Mouse (Mus musculus) cerebellum, postnatal 25 days (tissue): Measurements from ENCODE around the gene Cage1.
A peak's percentile ranks its signal among the peaks of the same experiment; 100 is the strongest.

Experiments used
- DNase-seq, 2 experiments: peaks; one replicate each; pipeline ENCODE4 v3.0.0; 2021; ENCODE audit warnings: mixed read lengths in 2 of 2

Gene Cage1

GRCm38 (mm10) chr13:38037044-38037687 lies at the start of gene Cage1:
TSS of gene Cage1 (minus strand) at chr13:38037069.
- DNase-seq: peak; percentile 98 to 99

GRCm38 (mm10) chr13:38081161-38081560 lies 44.3 kb upstream of the Cage1 start:
- DNase-seq: no peak

GRCm38 (mm10) chr13:38080725-38081124 lies 43.9 kb upstream of the Cage1 start:
- DNase-seq: no peak

- DNase-seq: no peak
Observed at GRCm38 (mm10) chr13:38080014-38080413, 43.1 kb upstream of the Cage1 start.

GRCm38 (mm10) chr13:38079366-38079765 lies 42.5 kb upstream of the Cage1 start:
- DNase-seq: no peak

- no peak for DNase-seq
Observed at GRCm38 (mm10) chr13:38078836-38079235, 42.0 kb upstream of the Cage1 start.

- DNase-seq: no peak
Observed at GRCm38 (mm10) chr13:38077113-38077512, 40.2 kb upstream of the Cage1 start.

- DNase-seq: no peak
Observed at GRCm38 (mm10) chr13:38074404-38074803, 37.5 kb upstream of the Cage1 start.

GRCm38 (mm10) chr13:38073374-38074307 lies 36.8 kb upstream of the Cage1 start:
- no peak for DNase-seq

GRCm38 (mm10) chr13:38070945-38071344 lies 34.1 kb upstream of the Cage1 start:
- no peak for DNase-seq

GRCm38 (mm10) chr13:38064854-38065663 lies 28.2 kb upstream of the Cage1 start:
- peak; percentile 26 to 46 for DNase-seq

GRCm38 (mm10) chr13:38062678-38063077 lies 25.8 kb upstream of the Cage1 start:
- DNase-seq: no peak

- no peak for DNase-seq
Observed at GRCm38 (mm10) chr13:38049888-38050287, 13.0 kb upstream of the Cage1 start.

GRCm38 (mm10) chr13:38037811-38038210 lies 942 bp upstream of the Cage1 start:
- peak; percentile 8 to 12 for DNase-seq

- DNase-seq: peak; percentile 8 to 12
Observed at GRCm38 (mm10) chr13:38036343-38037043, 376 bp downstream of the Cage1 start, which contains the start of gene Riok1. TSS of gene Riok1 (plus strand) at chr13:38036995.

- no peak for DNase-seq
Observed at GRCm38 (mm10) chr13:38028407-38028806, 8.5 kb downstream of the Cage1 start.

GRCm38 (mm10) chr13:38027618-38028248 lies 9.1 kb downstream of the Cage1 start:
- DNase-seq: no peak

GRCm38 (mm10) chr13:38025874-38026273 lies 11.0 kb downstream of the Cage1 start:
- DNase-seq: no peak

- no peak for DNase-seq
Observed at GRCm38 (mm10) chr13:38018791-38019190, 18.1 kb downstream of the Cage1 start.

GRCm38 (mm10) chr13:38015591-38015990 lies 21.3 kb downstream of the Cage1 start:
- DNase-seq: no peak

GRCm38 (mm10) chr13:38012436-38012835 lies 24.4 kb downstream of the Cage1 start:
- no peak for DNase-seq

GRCm38 (mm10) chr13:38010444-38010910 lies 26.4 kb downstream of the Cage1 start:
- DNase-seq: no peak
